Mouse (Mus musculus) MEL (cell line): ENCODE results near the gene Pcbd1. TPM values are rescaled to one million over a fixed set of nuclear protein-coding genes. Genes with fewer than 3 reads are reported as not detected.
"Not testable (repeated sequence)": the region's sequence is repeated elsewhere in the genome, so short reads cannot be mapped to it uniquely, and the experiment has no call there.

ENCODE experiments used
- DNase-seq: peaks from one replicate; pipeline ENCODE4 v3.0.0; 2011; ENCODE audit warnings: low read depth, low spot score
- H3K27ac ChIP-seq: 2 replicates; pipeline ENCODE4 v1.5.1; 2012; ENCODE audit warnings: low read depth, mild to moderate bottlenecking, control low read depth, low read length, moderate library complexity; ENCODE audit not compliant: control insufficient read depth
- H3K27me3 ChIP-seq, 2 experiments: fragments of 150-350 bp in 1 of 2; sonication (generic) in 1 of 2; 2 replicates each; pipeline ENCODE4 v1.6.1; 2012; ENCODE audit warnings: low read length in 2 of 2, mild to moderate bottlenecking in 2 of 2, improper control_type of control experiment in 1 of 2, moderate library complexity in 1 of 2; ENCODE audit not compliant: insufficient read depth in 2 of 2, control insufficient read depth in 1 of 2
- H3K36me3 ChIP-seq, 2 experiments: 2 replicates each; pipeline ENCODE4 v1.6.1; 2012 to 2014; ENCODE audit warnings: low read length in 2 of 2, improper control_type of control experiment in 1 of 2, inconsistent platforms in 1 of 2, mild to moderate bottlenecking in 1 of 2; ENCODE audit not compliant: insufficient read depth in 2 of 2, control insufficient read depth in 1 of 2
- H3K4me1 ChIP-seq, 2 experiments: fragments of 150-350 bp in 1 of 2; sonication (generic) in 1 of 2; 2 replicates each; pipeline ENCODE4 v1.6.1; 2012; ENCODE audit warnings: low read length in 2 of 2, improper control_type of control experiment in 1 of 2, mild to moderate bottlenecking in 1 of 2; ENCODE audit not compliant: insufficient read depth in 2 of 2, control insufficient read depth in 1 of 2
- H3K4me3 ChIP-seq, 2 experiments: fragments of 150-350 bp in 1 of 2; sonication (generic) in 1 of 2; 2 replicates each; pipeline ENCODE4 v1.5.1; 2012; ENCODE audit warnings: low read depth in 2 of 2, low read length in 2 of 2, mild to moderate bottlenecking in 2 of 2, moderate library complexity in 2 of 2, control low read depth in 1 of 2, improper control_type of control experiment in 1 of 2; ENCODE audit not compliant: control insufficient read depth in 1 of 2, insufficient read depth in 1 of 2
- H3K79me2 ChIP-seq: 2 replicates; pipeline ENCODE4 v1.6.1; 2012; ENCODE audit warnings: mild to moderate bottlenecking, low read length, moderate library complexity; ENCODE audit not compliant: control insufficient read depth, poor library complexity, insufficient read depth
- H3K9ac ChIP-seq: 2 replicates; pipeline ENCODE4 v1.6.1; 2012; ENCODE audit warnings: low read depth, mild to moderate bottlenecking, control low read depth, low read length, moderate library complexity; ENCODE audit not compliant: control insufficient read depth, poor library complexity, severe bottlenecking
- H3K9me3 ChIP-seq: fragments of 150-350 bp; sonication (generic); replicated peaks from 2 replicates; pipeline ENCODE4 v1.6.1; 2012; ENCODE audit warnings: mild to moderate bottlenecking, low read length, improper control_type of control experiment, moderate library complexity; ENCODE audit not compliant: insufficient read depth
- BHLHE40 ChIP-seq: IDR thresholded peaks from 2 replicates; pipeline ENCODE4 v1.6.1; 2012; ENCODE audit warnings: low read depth, mild to moderate bottlenecking, inconsistent platforms, low read length, improper control_type of control experiment, borderline replicate concordance
- E2F4 ChIP-seq: IDR thresholded peaks from 2 replicates; pipeline ENCODE4 v1.6.1; 2011; ENCODE audit warnings: low read depth, low read length, improper control_type of control experiment, borderline replicate concordance
- EP300 ChIP-seq, 2 experiments: IDR thresholded peaks; 2 replicates each; pipeline ENCODE4 v1.6.1; 2011; ENCODE audit warnings: improper control_type of control experiment in 2 of 2, low read length in 2 of 2, low read depth in 1 of 2, mild to moderate bottlenecking in 1 of 2
- ETS1 ChIP-seq: IDR thresholded peaks from 2 replicates; pipeline ENCODE4 v1.6.1; 2012; ENCODE audit warnings: low read depth, mild to moderate bottlenecking, inconsistent platforms, low read length, improper control_type of control experiment, moderate library complexity
- GABPA ChIP-seq: IDR thresholded peaks from 2 replicates; pipeline ENCODE4 v1.6.1; 2012; ENCODE audit warnings: low read depth, mild to moderate bottlenecking, inconsistent platforms, low read length, improper control_type of control experiment, moderate library complexity
- GATA1 ChIP-seq: IDR thresholded peaks from 2 replicates; pipeline ENCODE4 v1.6.1; 2011; ENCODE audit warnings: low read depth, low read length, improper control_type of control experiment
- HCFC1 ChIP-seq: IDR thresholded peaks from 2 replicates; pipeline ENCODE4 v1.6.1; 2012; ENCODE audit warnings: low read depth, mild to moderate bottlenecking, inconsistent platforms, low read length, improper control_type of control experiment, moderate library complexity
- JUND ChIP-seq: IDR thresholded peaks from 2 replicates; pipeline ENCODE4 v1.6.1; 2011; ENCODE audit warnings: low read depth, mild to moderate bottlenecking, improper control_type of control experiment, low read length
- KAT2A ChIP-seq: conservative IDR thresholded peaks from 2 replicates; pipeline ENCODE4 v1.6.1; 2012; ENCODE audit warnings: low read depth, low read length, improper control_type of control experiment, inconsistent platforms
- MAX ChIP-seq: IDR thresholded peaks from 2 replicates; pipeline ENCODE4 v1.6.1; 2011; ENCODE audit warnings: low read length, improper control_type of control experiment
- MEF2A ChIP-seq: IDR thresholded peaks from 2 replicates; pipeline ENCODE4 v1.6.1; 2014; ENCODE audit warnings: low read depth, mild to moderate bottlenecking, inconsistent platforms, low read length, improper control_type of control experiment; ENCODE audit not compliant: poor library complexity, insufficient replicate concordance, severe bottlenecking; ENCODE audit errors: extremely low read depth
- NELFE ChIP-seq: IDR thresholded peaks from 2 replicates; pipeline ENCODE4 v1.6.1; 2011; ENCODE audit warnings: low read depth, low read length, improper control_type of control experiment
- NRF1 ChIP-seq: IDR thresholded peaks from 2 replicates; pipeline ENCODE4 v1.6.1; 2014; ENCODE audit warnings: low read depth, mild to moderate bottlenecking, inconsistent platforms, low read length, improper control_type of control experiment, moderate library complexity; ENCODE audit not compliant: poor library complexity, insufficient read depth, severe bottlenecking
- POLR2A ChIP-seq, 2 experiments: IDR thresholded peaks; 2 replicates each; pipeline ENCODE4 v1.6.1; 2011 to 2012; ENCODE audit warnings: low read length in 2 of 2, mild to moderate bottlenecking in 2 of 2, control low read depth in 1 of 2, improper control_type of control experiment in 1 of 2, low read depth in 1 of 2, moderate library complexity in 1 of 2; ENCODE audit not compliant: control insufficient read depth in 1 of 2, insufficient read depth in 1 of 2, poor library complexity in 1 of 2
- POLR2AphosphoS5 ChIP-seq: IDR thresholded peaks from 2 replicates; pipeline ENCODE4 v1.6.1; 2012; ENCODE audit warnings: low read depth, borderline replicate concordance, mild to moderate bottlenecking, inconsistent platforms, low read length, moderate library complexity, mixed read lengths
- RAD21 ChIP-seq: IDR thresholded peaks from 2 replicates; pipeline ENCODE4 v1.6.1; 2011; ENCODE audit warnings: mild to moderate bottlenecking, low read depth, low read length, improper control_type of control experiment
- RCOR1 ChIP-seq: IDR thresholded peaks from 2 replicates; pipeline ENCODE4 v1.6.1; 2012; ENCODE audit warnings: low read depth, mild to moderate bottlenecking, inconsistent platforms, low read length, improper control_type of control experiment
- SIN3A ChIP-seq: IDR thresholded peaks from 2 replicates; pipeline ENCODE4 v1.6.1; 2012; ENCODE audit warnings: low read length, improper control_type of control experiment, inconsistent platforms
- SMC3 ChIP-seq: IDR thresholded peaks from 2 replicates; pipeline ENCODE4 v1.6.1; 2011; ENCODE audit warnings: low read depth, low read length, improper control_type of control experiment
- TAL1 ChIP-seq: IDR thresholded peaks from 2 replicates; pipeline ENCODE4 v1.6.1; 2012; ENCODE audit warnings: mild to moderate bottlenecking, inconsistent platforms, low read length, moderate library complexity, mixed read lengths
- TCF12 ChIP-seq: IDR thresholded peaks from 2 replicates; pipeline ENCODE4 v1.6.1; 2014; ENCODE audit warnings: low read depth, mild to moderate bottlenecking, inconsistent platforms, low read length, improper control_type of control experiment, moderate library complexity
- USF1 ChIP-seq: IDR thresholded peaks from 2 replicates; pipeline ENCODE4 v1.6.1; 2014; ENCODE audit warnings: low read depth, mild to moderate bottlenecking, inconsistent platforms, low read length, improper control_type of control experiment, moderate library complexity
- USF2 ChIP-seq, 2 experiments: IDR thresholded peaks; 2 replicates each; pipeline ENCODE4 v1.6.1; 2011 to 2012; ENCODE audit warnings: improper control_type of control experiment in 2 of 2, low read length in 2 of 2, borderline replicate concordance in 1 of 2, inconsistent platforms in 1 of 2, low read depth in 1 of 2, mild to moderate bottlenecking in 1 of 2; ENCODE audit not compliant: insufficient read depth in 1 of 2
- ZC3H11A ChIP-seq: IDR thresholded peaks from 2 replicates; pipeline ENCODE4 v1.6.1; 2012; ENCODE audit warnings: low read depth, mild to moderate bottlenecking, inconsistent platforms, low read length, improper control_type of control experiment
- ZMIZ1 ChIP-seq: IDR thresholded peaks from 2 replicates; pipeline ENCODE4 v1.6.1; 2012; ENCODE audit warnings: low read depth, mild to moderate bottlenecking, inconsistent platforms, low read length, improper control_type of control experiment, moderate library complexity
- ZNF384 ChIP-seq: IDR thresholded peaks from 2 replicates; pipeline ENCODE4 v1.6.1; 2012; ENCODE audit warnings: low read depth, mild to moderate bottlenecking, inconsistent platforms, low read length, improper control_type of control experiment
- polyA plus RNA-seq, 2 experiments: library from polyadenylated mRNA; stranded (reverse) in 1 of 2; unstranded in 1 of 2; fragments of >175 nt in 1 of 2; fragments of >200 nt in 1 of 2; gene quantifications; 2 replicates each; pipeline versions ENCODE4 v1.2.1 to v1.2.4; 2012; ENCODE audit warnings: low replicate concordance in 2 of 2, low read depth in 1 of 2; ENCODE audit not compliant: insufficient read length in 2 of 2, insufficient read depth in 1 of 2, missing spikeins in 1 of 2
- total RNA-seq: library from RNA; depleted of rRNA; stranded (reverse); fragments of 300-350 nt; gene quantifications from 2 replicates; pipeline ENCODE4 v1.2.3, GENCODE M21; 2012

Gene Pcbd1
- total and polyA plus RNA-seq, 3 experiments: not detected

GRCm38 (mm10) chr10:61114246-61114720 lies 25.2 kb downstream of the Pcbd1 start:
- H3K9me3 ChIP-seq: no peaks in the 10 kb centered on the region
- peak; percentile 88 for DNase-seq
- no peaks in the 10 kb centered on the region for H3K27me3 ChIP-seq
- peaks cover 0 to 14% of the 10 kb centered on the region in 2 experiments; a peak in 2 of 4 replicates for H3K36me3 ChIP-seq
- no peak overlapping the region for H3K4me3 ChIP-seq
- H3K79me2 ChIP-seq: no peaks in the 10 kb centered on the region
- no peak overlapping the region for H3K27ac ChIP-seq
- TF ChIP-seq NELFE (no peak), JUND (no peak), BHLHE40 (peak; percentile 33; the same call in 1 of the 2 replicates), NRF1 (no peak), SIN3A (peak; percentile 43; the same call in 1 of the 2 replicates), RAD21 (no peak), MEF2A (no peak), USF2 (IDR thresholded peaks at IDR 0.05; ENCODE audit: borderline replicate concordance in 1 of 2, insufficient read depth in 1 of 2, low read depth in 1 of 2, low read length in 2 of 2) (no peak), ZNF384 (peak; percentile 97), EP300 (IDR thresholded peaks at IDR 0.05; ENCODE audit: low read depth in 1 of 2, low read length in 2 of 2) (peak; percentile 88 to 95), GABPA (no peak), TAL1 (peak; percentile 82), MAX (0 out of 2 replicates have a peak, but pooled peaks have one; percentile 45), GATA1 (peak; percentile 94), ETS1 (peak; percentile 85), E2F4 (no peak), TCF12 (peak; percentile 92), HCFC1 (no peak), SMC3 (no peak), POLR2AphosphoS5 (no peak), ZMIZ1 (no peak), RCOR1 (peak; percentile 100), USF1 (no peak), ZC3H11A (no peak), KAT2A (no peak), POLR2A (IDR thresholded peaks at IDR 0.05; ENCODE audit: control insufficient read depth in 1 of 2, insufficient read depth in 1 of 2, low read depth in 1 of 2, low read length in 2 of 2, poor library complexity in 1 of 2) (no peak)
- no peak overlapping the region for H3K9ac ChIP-seq
- H3K4me1 ChIP-seq: peaks cover 4 to 10% of the 10 kb centered on the region in 2 experiments; a peak in 3 of 4 replicates

GRCm38 (mm10) chr10:61121732-61122131 lies 32.6 kb downstream of the Pcbd1 start:
- peaks cover 7 to 12% of the 10 kb centered on the region in 2 experiments for H3K4me1 ChIP-seq
- H3K36me3 ChIP-seq: peaks cover 0 to 36% of the 10 kb centered on the region in 2 experiments; a peak in 2 of 4 replicates
- H3K4me3 ChIP-seq, H3K9ac ChIP-seq, H3K27ac ChIP-seq, H3K79me2 ChIP-seq, DNase-seq, H3K9me3 ChIP-seq, H3K27me3 ChIP-seq: not testable (repeated sequence)
